Mouse (Mus musculus) MEL (cell line): ENCODE data around the gene Bcat1. TPM values are rescaled to one million over a fixed set of nuclear protein-coding genes. Genes with fewer than 3 reads are reported as not detected.

Source experiments
- DNase-seq: peaks from one replicate; pipeline ENCODE4 v3.0.0; 2011; ENCODE audit warnings: low read depth, low spot score
- H3K27ac ChIP-seq: 2 replicates; pipeline ENCODE4 v1.5.1; 2012; ENCODE audit warnings: low read depth, mild to moderate bottlenecking, control low read depth, low read length, moderate library complexity; ENCODE audit not compliant: control insufficient read depth
- H3K27me3 ChIP-seq, 2 experiments: fragments of 150-350 bp in 1 of 2; sonication (generic) in 1 of 2; 2 replicates each; pipeline ENCODE4 v1.6.1; 2012; ENCODE audit warnings: low read length in 2 of 2, mild to moderate bottlenecking in 2 of 2, improper control_type of control experiment in 1 of 2, moderate library complexity in 1 of 2; ENCODE audit not compliant: insufficient read depth in 2 of 2, control insufficient read depth in 1 of 2
- H3K36me3 ChIP-seq, 2 experiments: 2 replicates each; pipeline ENCODE4 v1.6.1; 2012 to 2014; ENCODE audit warnings: low read length in 2 of 2, improper control_type of control experiment in 1 of 2, inconsistent platforms in 1 of 2, mild to moderate bottlenecking in 1 of 2; ENCODE audit not compliant: insufficient read depth in 2 of 2, control insufficient read depth in 1 of 2
- H3K4me1 ChIP-seq, 2 experiments: fragments of 150-350 bp in 1 of 2; sonication (generic) in 1 of 2; 2 replicates each; pipeline ENCODE4 v1.6.1; 2012; ENCODE audit warnings: low read length in 2 of 2, improper control_type of control experiment in 1 of 2, mild to moderate bottlenecking in 1 of 2; ENCODE audit not compliant: insufficient read depth in 2 of 2, control insufficient read depth in 1 of 2
- H3K4me3 ChIP-seq, 2 experiments: fragments of 150-350 bp in 1 of 2; sonication (generic) in 1 of 2; 2 replicates each; pipeline ENCODE4 v1.5.1; 2012; ENCODE audit warnings: low read depth in 2 of 2, low read length in 2 of 2, mild to moderate bottlenecking in 2 of 2, moderate library complexity in 2 of 2, control low read depth in 1 of 2, improper control_type of control experiment in 1 of 2; ENCODE audit not compliant: control insufficient read depth in 1 of 2, insufficient read depth in 1 of 2
- H3K79me2 ChIP-seq: 2 replicates; pipeline ENCODE4 v1.6.1; 2012; ENCODE audit warnings: mild to moderate bottlenecking, low read length, moderate library complexity; ENCODE audit not compliant: control insufficient read depth, poor library complexity, insufficient read depth
- H3K9ac ChIP-seq: 2 replicates; pipeline ENCODE4 v1.6.1; 2012; ENCODE audit warnings: low read depth, mild to moderate bottlenecking, control low read depth, low read length, moderate library complexity; ENCODE audit not compliant: control insufficient read depth, poor library complexity, severe bottlenecking
- H3K9me3 ChIP-seq: fragments of 150-350 bp; sonication (generic); replicated peaks from 2 replicates; pipeline ENCODE4 v1.6.1; 2012; ENCODE audit warnings: mild to moderate bottlenecking, low read length, improper control_type of control experiment, moderate library complexity; ENCODE audit not compliant: insufficient read depth
- CHD1 ChIP-seq: IDR thresholded peaks from 2 replicates; pipeline ENCODE4 v1.6.1; 2012; ENCODE audit warnings: low read depth, mild to moderate bottlenecking, inconsistent platforms, low read length, improper control_type of control experiment
- CHD2 ChIP-seq: IDR thresholded peaks from 2 replicates; pipeline ENCODE4 v1.6.1; 2011; ENCODE audit warnings: low read length, improper control_type of control experiment
- CTCF ChIP-seq, 3 experiments: IDR thresholded peaks in 2 of 3; conservative IDR thresholded peaks in 1 of 3; 2 replicates each; pipeline ENCODE4 v1.5.1; 2011 to 2012; ENCODE audit warnings: low read length in 3 of 3, low read depth in 2 of 3, mild to moderate bottlenecking in 2 of 3, improper control_type of control experiment in 1 of 3, inconsistent platforms in 1 of 3, mixed read lengths in 1 of 3, moderate library complexity in 1 of 3; ENCODE audit not compliant: control insufficient read depth in 1 of 3, insufficient read depth in 1 of 3, poor library complexity in 1 of 3, severe bottlenecking in 1 of 3
- E2F4 ChIP-seq: IDR thresholded peaks from 2 replicates; pipeline ENCODE4 v1.6.1; 2011; ENCODE audit warnings: low read depth, low read length, improper control_type of control experiment, borderline replicate concordance
- EP300 ChIP-seq, 2 experiments: IDR thresholded peaks; 2 replicates each; pipeline ENCODE4 v1.6.1; 2011; ENCODE audit warnings: improper control_type of control experiment in 2 of 2, low read length in 2 of 2, low read depth in 1 of 2, mild to moderate bottlenecking in 1 of 2
- ETS1 ChIP-seq: IDR thresholded peaks from 2 replicates; pipeline ENCODE4 v1.6.1; 2012; ENCODE audit warnings: low read depth, mild to moderate bottlenecking, inconsistent platforms, low read length, improper control_type of control experiment, moderate library complexity
- GATA1 ChIP-seq: IDR thresholded peaks from 2 replicates; pipeline ENCODE4 v1.6.1; 2011; ENCODE audit warnings: low read depth, low read length, improper control_type of control experiment
- HCFC1 ChIP-seq: IDR thresholded peaks from 2 replicates; pipeline ENCODE4 v1.6.1; 2012; ENCODE audit warnings: low read depth, mild to moderate bottlenecking, inconsistent platforms, low read length, improper control_type of control experiment, moderate library complexity
- JUND ChIP-seq: IDR thresholded peaks from 2 replicates; pipeline ENCODE4 v1.6.1; 2011; ENCODE audit warnings: low read depth, mild to moderate bottlenecking, improper control_type of control experiment, low read length
- KAT2A ChIP-seq: conservative IDR thresholded peaks from 2 replicates; pipeline ENCODE4 v1.6.1; 2012; ENCODE audit warnings: low read depth, low read length, improper control_type of control experiment, inconsistent platforms
- MAFK ChIP-seq: IDR thresholded peaks from 2 replicates; pipeline ENCODE4 v1.6.1; 2011; ENCODE audit warnings: low read depth, mild to moderate bottlenecking, low read length, improper control_type of control experiment, borderline replicate concordance
- MAX ChIP-seq: IDR thresholded peaks from 2 replicates; pipeline ENCODE4 v1.6.1; 2011; ENCODE audit warnings: low read length, improper control_type of control experiment
- MEF2A ChIP-seq: IDR thresholded peaks from 2 replicates; pipeline ENCODE4 v1.6.1; 2014; ENCODE audit warnings: low read depth, mild to moderate bottlenecking, inconsistent platforms, low read length, improper control_type of control experiment; ENCODE audit not compliant: poor library complexity, insufficient replicate concordance, severe bottlenecking; ENCODE audit errors: extremely low read depth
- MXI1 ChIP-seq: IDR thresholded peaks from 2 replicates; pipeline ENCODE4 v1.6.1; 2011; ENCODE audit warnings: mild to moderate bottlenecking, low read depth, low read length, improper control_type of control experiment
- MYB ChIP-seq: IDR thresholded peaks from 2 replicates; pipeline ENCODE4 v1.6.1; 2011; ENCODE audit warnings: mild to moderate bottlenecking, low read depth, low read length, improper control_type of control experiment
- MYC ChIP-seq: IDR thresholded peaks from 2 replicates; pipeline ENCODE4 v1.6.1; 2011; ENCODE audit warnings: low read depth, mild to moderate bottlenecking, low read length, improper control_type of control experiment, moderate library complexity
- NELFE ChIP-seq: IDR thresholded peaks from 2 replicates; pipeline ENCODE4 v1.6.1; 2011; ENCODE audit warnings: low read depth, low read length, improper control_type of control experiment
- NRF1 ChIP-seq: IDR thresholded peaks from 2 replicates; pipeline ENCODE4 v1.6.1; 2014; ENCODE audit warnings: low read depth, mild to moderate bottlenecking, inconsistent platforms, low read length, improper control_type of control experiment, moderate library complexity; ENCODE audit not compliant: poor library complexity, insufficient read depth, severe bottlenecking
- POLR2A ChIP-seq, 2 experiments: IDR thresholded peaks; 2 replicates each; pipeline ENCODE4 v1.6.1; 2011 to 2012; ENCODE audit warnings: low read length in 2 of 2, mild to moderate bottlenecking in 2 of 2, control low read depth in 1 of 2, improper control_type of control experiment in 1 of 2, low read depth in 1 of 2, moderate library complexity in 1 of 2; ENCODE audit not compliant: control insufficient read depth in 1 of 2, insufficient read depth in 1 of 2, poor library complexity in 1 of 2
- POLR2AphosphoS2 ChIP-seq: IDR thresholded peaks from 2 replicates; pipeline ENCODE4 v1.6.1; 2011; ENCODE audit warnings: low read length, improper control_type of control experiment
- POLR2AphosphoS5 ChIP-seq: IDR thresholded peaks from 2 replicates; pipeline ENCODE4 v1.6.1; 2012; ENCODE audit warnings: low read depth, borderline replicate concordance, mild to moderate bottlenecking, inconsistent platforms, low read length, moderate library complexity, mixed read lengths
- RAD21 ChIP-seq: IDR thresholded peaks from 2 replicates; pipeline ENCODE4 v1.6.1; 2011; ENCODE audit warnings: mild to moderate bottlenecking, low read depth, low read length, improper control_type of control experiment
- SIN3A ChIP-seq: IDR thresholded peaks from 2 replicates; pipeline ENCODE4 v1.6.1; 2012; ENCODE audit warnings: low read length, improper control_type of control experiment, inconsistent platforms
- SMC3 ChIP-seq: IDR thresholded peaks from 2 replicates; pipeline ENCODE4 v1.6.1; 2011; ENCODE audit warnings: low read depth, low read length, improper control_type of control experiment
- TAL1 ChIP-seq: IDR thresholded peaks from 2 replicates; pipeline ENCODE4 v1.6.1; 2012; ENCODE audit warnings: mild to moderate bottlenecking, inconsistent platforms, low read length, moderate library complexity, mixed read lengths
- TCF12 ChIP-seq: IDR thresholded peaks from 2 replicates; pipeline ENCODE4 v1.6.1; 2014; ENCODE audit warnings: low read depth, mild to moderate bottlenecking, inconsistent platforms, low read length, improper control_type of control experiment, moderate library complexity
- UBTF ChIP-seq: IDR thresholded peaks from 2 replicates; pipeline ENCODE4 v1.6.1; 2012; ENCODE audit warnings: low read depth, mild to moderate bottlenecking, inconsistent platforms, low read length, improper control_type of control experiment, moderate library complexity, borderline replicate concordance; ENCODE audit not compliant: insufficient read depth
- USF1 ChIP-seq: IDR thresholded peaks from 2 replicates; pipeline ENCODE4 v1.6.1; 2014; ENCODE audit warnings: low read depth, mild to moderate bottlenecking, inconsistent platforms, low read length, improper control_type of control experiment, moderate library complexity
- USF2 ChIP-seq, 2 experiments: IDR thresholded peaks; 2 replicates each; pipeline ENCODE4 v1.6.1; 2011 to 2012; ENCODE audit warnings: improper control_type of control experiment in 2 of 2, low read length in 2 of 2, borderline replicate concordance in 1 of 2, inconsistent platforms in 1 of 2, low read depth in 1 of 2, mild to moderate bottlenecking in 1 of 2; ENCODE audit not compliant: insufficient read depth in 1 of 2
- ZMIZ1 ChIP-seq: IDR thresholded peaks from 2 replicates; pipeline ENCODE4 v1.6.1; 2012; ENCODE audit warnings: low read depth, mild to moderate bottlenecking, inconsistent platforms, low read length, improper control_type of control experiment, moderate library complexity
- polyA plus RNA-seq, 2 experiments: library from polyadenylated mRNA; stranded (reverse) in 1 of 2; unstranded in 1 of 2; fragments of >175 nt in 1 of 2; fragments of >200 nt in 1 of 2; gene quantifications; 2 replicates each; pipeline versions ENCODE4 v1.2.1 to v1.2.4; 2012; ENCODE audit warnings: low replicate concordance in 2 of 2, low read depth in 1 of 2; ENCODE audit not compliant: insufficient read length in 2 of 2, insufficient read depth in 1 of 2, missing spikeins in 1 of 2
- total RNA-seq: library from RNA; depleted of rRNA; stranded (reverse); fragments of 300-350 nt; gene quantifications from 2 replicates; pipeline ENCODE4 v1.2.3, GENCODE M21; 2012

The Bcat1 gene
- total and polyA plus RNA-seq, 3 experiments, result not detected

DNA sequence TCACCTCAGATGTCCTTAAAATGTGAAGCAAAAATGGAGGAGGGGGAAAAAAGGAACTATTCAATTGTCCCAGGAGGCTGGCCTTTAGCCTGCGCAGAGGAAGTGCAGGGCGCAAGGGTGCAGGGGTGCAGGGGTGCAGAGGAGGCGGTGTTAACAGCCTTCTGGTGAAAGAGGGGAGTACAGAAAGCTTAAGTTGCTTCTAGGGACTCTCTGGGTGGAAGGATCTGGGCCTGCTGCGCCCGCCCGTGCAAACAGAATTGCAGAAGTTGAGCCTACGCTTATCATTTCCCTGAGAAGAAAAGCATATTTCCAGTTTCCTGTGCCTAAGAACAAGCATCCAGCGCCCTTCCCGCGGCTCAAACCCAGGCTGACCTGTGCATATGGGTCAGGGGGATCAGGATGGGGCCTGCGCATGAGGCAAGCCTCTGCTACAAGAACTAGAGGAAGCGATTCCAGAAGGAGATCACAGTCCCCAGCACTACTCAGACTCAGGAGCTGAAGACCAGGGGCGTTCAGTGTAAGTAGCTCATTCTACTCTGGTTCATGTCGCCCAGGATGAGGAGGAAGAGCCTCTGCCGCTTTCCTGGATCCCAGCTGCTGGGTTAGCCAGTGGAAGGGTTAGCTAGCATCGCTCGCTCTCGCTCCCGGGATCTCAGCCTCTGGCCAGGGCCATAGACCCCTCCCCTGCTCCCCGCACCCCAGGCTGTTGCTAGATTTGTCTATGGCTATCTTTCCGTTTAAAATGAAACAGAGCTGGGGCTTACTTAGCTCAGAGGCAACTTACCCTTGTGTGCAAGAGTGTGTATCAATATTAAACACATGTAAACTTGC is 45.8 kb upstream of the Bcat1 start (continued):
- TF ChIP-seq CHD2 (no peak), NELFE (peak; percentile 71), MYB (no peak), POLR2AphosphoS2 (peak; percentile 39; the same call in 1 of the 2 replicates), NRF1 (peak; percentile 62), UBTF (0 out of 2 replicates have a peak, but pooled peaks have one; percentile 84), SIN3A (peak; percentile 3), TCF12 (peak; percentile 58; the same call in 1 of the 2 replicates), SMC3 (no peak), RAD21 (no peak), USF1 (no peak), E2F4 (no peak), USF2 (IDR thresholded peaks at IDR 0.05; ENCODE audit: borderline replicate concordance in 1 of 2, insufficient read depth in 1 of 2, low read depth in 1 of 2, low read length in 2 of 2) (no peak), POLR2AphosphoS5 (no peak), POLR2A (IDR thresholded peaks at IDR 0.05; ENCODE audit: control insufficient read depth in 1 of 2, insufficient read depth in 1 of 2, low read depth in 1 of 2, low read length in 2 of 2, poor library complexity in 1 of 2) (peak; percentile 55 to 76), MXI1 (peak; percentile 18; the same call in 1 of the 2 replicates), JUND (no peak), ETS1 (peak; percentile 65; the same call in 1 of the 2 replicates), CHD1 (no peak)

DNA sequence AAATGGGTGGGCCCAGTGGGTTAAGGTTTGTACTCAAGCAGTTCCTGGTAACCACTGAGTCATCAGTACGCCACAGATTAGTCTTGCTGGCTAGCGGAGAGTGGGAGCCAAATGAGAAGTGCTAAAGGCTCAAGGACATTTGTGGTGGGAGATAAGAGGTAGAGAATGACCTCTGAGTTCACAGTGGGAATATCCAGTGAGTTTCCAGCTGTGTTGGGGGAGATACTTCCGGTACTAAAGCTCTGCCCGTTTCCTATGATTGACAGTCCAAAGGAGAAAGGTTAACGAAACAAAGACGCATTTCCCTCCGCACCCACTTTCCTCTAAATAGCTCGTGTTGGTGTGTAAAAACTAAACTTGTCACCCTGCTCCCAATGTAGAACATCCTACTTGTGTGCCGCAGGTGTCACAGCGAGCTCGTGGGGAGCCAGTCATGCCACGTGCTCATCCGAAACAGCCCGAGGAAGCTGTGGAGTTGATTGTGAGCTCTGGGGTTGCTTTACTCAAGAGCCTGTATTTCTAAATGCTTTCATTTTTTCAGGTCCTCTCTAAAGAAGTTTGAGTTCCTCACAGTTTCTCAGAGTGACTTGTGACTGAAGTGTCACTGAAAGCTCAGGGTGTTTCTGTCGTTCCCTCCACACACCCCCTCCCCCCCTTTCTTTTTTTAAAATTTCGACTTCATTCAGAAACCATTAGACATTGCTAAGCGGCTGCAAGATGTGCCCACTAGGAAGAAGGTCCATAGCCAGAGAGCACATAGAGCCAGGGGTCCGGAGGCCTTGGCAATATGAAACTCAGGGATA is 45.0 kb upstream of the Bcat1 start:
- no peaks in the 10 kb centered on the region for H3K27me3 ChIP-seq
- peak; percentile 94 for TF ChIP-seq MYC
- TF ChIP-seq GATA1, result peak; percentile 56
- no peak for TF ChIP-seq POLR2A (IDR thresholded peaks at IDR 0.05; ENCODE audit: control insufficient read depth in 1 of 2, insufficient read depth in 1 of 2, low read depth in 1 of 2, low read length in 2 of 2, poor library complexity in 1 of 2)
- TF ChIP-seq CTCF (IDR thresholded peaks at IDR 0.05 in 2 of 3, conservative IDR thresholded peaks at IDR 0.05 in 1 of 3; ENCODE audit: control insufficient read depth in 1 of 3, insufficient read depth in 1 of 3, low read depth in 2 of 3, low read length in 3 of 3, poor library complexity in 1 of 3, severe bottlenecking in 1 of 3), result no peak
- TF ChIP-seq MYB, result no peak
- no peak for TF ChIP-seq ZMIZ1
- no peak for TF ChIP-seq MAFK
- TF ChIP-seq POLR2AphosphoS2, result 0 out of 2 replicates have a peak, but pooled peaks have one; percentile 66
- no peak for TF ChIP-seq TCF12
- peak; percentile 36; the same call in 1 of the 2 replicates for TF ChIP-seq KAT2A
- peak; percentile 72 for TF ChIP-seq MXI1
- peak; percentile 46 for TF ChIP-seq ETS1
- no peak for TF ChIP-seq HCFC1
- TF ChIP-seq SIN3A, result peak; percentile 75
- TF ChIP-seq MAX, result peak; percentile 95
- no peak for TF ChIP-seq MEF2A
- peak; percentile 32 for TF ChIP-seq TAL1
- TF ChIP-seq EP300 (IDR thresholded peaks at IDR 0.05; ENCODE audit: low read depth in 1 of 2, low read length in 2 of 2), result peak in 1 of 2 experiments; percentile 37; a peak in 3 of 4 replicates
- TF ChIP-seq UBTF, result no peak

More for the DNA sequence above, 45.0 kb upstream of the Bcat1 start:
- peaks cover 21% of the 10 kb centered on the region for H3K79me2 ChIP-seq
- peaks cover 0 to 34% of the 10 kb centered on the region in 2 experiments; a peak in 2 of 4 replicates for H3K36me3 ChIP-seq
- peak overlapping the region; percentile 89 for H3K9ac ChIP-seq
- DNase-seq, result peak; percentile 77
- no peaks in the 10 kb centered on the region for H3K9me3 ChIP-seq
- peaks cover 9 to 27% of the 10 kb centered on the region in 2 experiments for H3K4me1 ChIP-seq
- peak overlapping the region; percentile 48 to 78 for H3K4me3 ChIP-seq
- H3K27ac ChIP-seq, result peak overlapping the region; percentile 98
